Mouse (Mus musculus): ENCODE measurements at regions not wholly inside any gene's neighbourhood (a gene's known extent, or its start where the extent isn't known, plus 50 kb on each side); places are given as distances from the start of the nearest gene placed in this dataset.
"Not testable (repeated sequence)": the region's sequence is repeated elsewhere in the genome, so short reads cannot be mapped to it uniquely, and the experiment has no call there.

GRCm38 (mm10) chr13:5605418-5605817 is 255.9 kb upstream of the Klf6 start:
- no peak for DNase-seq (ENCODE audit: low read depth, low spot score)

GRCm38 (mm10) chr13:5607462-5607861 is 253.8 kb upstream of the Klf6 start:
- no peak for DNase-seq (ENCODE audit: low read depth, low spot score)

DNA sequence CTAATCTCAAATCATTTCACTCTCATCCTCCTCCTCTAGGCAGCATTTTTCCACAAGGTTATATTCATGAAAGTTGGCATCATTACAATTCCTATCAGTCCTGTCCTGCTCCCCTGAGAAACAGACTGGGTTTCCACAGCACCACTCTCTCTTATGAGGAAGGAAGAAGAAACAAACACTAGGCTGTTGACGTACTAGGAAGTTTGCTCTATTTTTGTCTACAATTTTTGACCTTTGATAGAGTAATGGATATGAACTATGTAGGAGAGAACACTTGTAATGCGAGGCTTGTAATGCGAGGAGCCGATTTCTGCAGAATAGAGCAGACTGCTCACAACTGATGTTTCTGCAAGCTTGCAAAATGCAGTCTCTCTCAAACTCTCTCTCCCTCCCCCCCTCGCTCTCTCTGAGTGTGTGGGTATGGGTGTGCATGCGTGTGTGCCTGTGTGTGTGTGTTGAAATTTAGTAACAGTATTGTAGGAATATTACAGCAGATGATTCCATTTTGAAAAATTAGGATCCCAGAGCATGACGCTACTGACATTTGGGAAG is 247.0 kb upstream of the Klf6 start:
- DNase-seq (ENCODE audit: low read depth, low spot score) = no peak

DNA sequence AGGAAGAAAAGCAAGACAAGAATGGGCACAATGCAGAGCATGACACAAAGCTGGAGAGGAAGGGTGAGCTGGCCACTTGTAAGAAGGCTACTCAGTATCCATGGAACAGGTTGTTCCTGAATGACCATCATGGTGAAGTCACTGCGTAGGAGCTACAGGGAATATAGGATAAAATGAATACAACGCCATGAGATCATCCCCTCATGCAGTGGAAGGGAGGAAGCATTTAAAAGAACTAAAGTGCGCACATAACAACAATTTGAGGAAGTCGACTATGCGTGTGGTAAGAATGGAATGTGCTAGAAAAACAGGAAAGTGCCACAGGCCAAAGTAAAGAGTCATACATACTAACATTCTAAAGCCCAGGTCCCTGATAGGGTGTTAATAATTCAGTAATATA is 246.4 kb upstream of the Klf6 start:
- no peak for DNase-seq (ENCODE audit: low read depth, low spot score)

GRCm38 (mm10) chr13:5615327-5615726 is 246.0 kb upstream of the Klf6 start:
- DNase-seq (ENCODE audit: low read depth, low spot score) = no peak

- no peak for DNase-seq (ENCODE audit: low read depth, low spot score)
Measured at GRCm38 (mm10) chr13:5628124-5628523, 233.2 kb upstream of the Klf6 start.

GRCm38 (mm10) chr13:5634960-5635359 is 226.3 kb upstream of the Klf6 start:
- no peak for DNase-seq (ENCODE audit: low read depth, low spot score)

DNA sequence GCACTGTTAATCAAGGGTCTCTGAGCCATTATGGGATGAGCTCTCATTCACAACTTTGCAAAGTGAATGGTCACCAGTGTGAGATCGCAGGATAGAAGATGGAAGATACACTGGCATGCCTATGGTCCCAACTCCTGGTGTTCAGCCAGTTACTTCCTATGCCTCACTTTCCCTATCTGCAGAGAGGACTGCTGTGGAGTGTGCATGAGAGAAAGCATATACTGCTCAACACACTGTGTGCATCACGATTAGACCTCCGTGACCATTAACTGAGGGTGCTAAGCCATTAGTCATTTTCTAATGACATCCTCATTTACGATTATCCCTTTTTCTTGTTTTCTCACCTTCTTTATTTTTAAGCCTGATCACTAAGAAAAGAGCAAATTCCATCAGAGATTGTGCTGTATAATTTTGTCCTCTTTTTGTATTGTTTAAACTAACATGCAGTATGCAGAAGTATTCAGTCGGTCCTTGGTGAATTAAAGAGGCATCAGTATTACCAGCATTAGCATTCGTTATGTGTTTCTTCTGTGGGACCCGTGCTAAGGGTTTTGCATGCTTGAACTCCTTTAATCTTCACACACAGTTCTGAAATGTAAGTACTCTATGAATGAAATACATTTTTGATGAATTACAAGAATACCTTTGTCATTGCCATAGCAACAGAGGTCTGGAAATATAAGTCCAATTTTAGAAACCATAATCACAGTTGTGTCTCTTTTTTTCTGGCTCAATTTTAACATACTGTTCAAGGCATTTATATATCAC is 219.4 kb upstream of the Klf6 start:
- peak; percentile 33 for DNase-seq (ENCODE audit: low read depth, low spot score)

DNA sequence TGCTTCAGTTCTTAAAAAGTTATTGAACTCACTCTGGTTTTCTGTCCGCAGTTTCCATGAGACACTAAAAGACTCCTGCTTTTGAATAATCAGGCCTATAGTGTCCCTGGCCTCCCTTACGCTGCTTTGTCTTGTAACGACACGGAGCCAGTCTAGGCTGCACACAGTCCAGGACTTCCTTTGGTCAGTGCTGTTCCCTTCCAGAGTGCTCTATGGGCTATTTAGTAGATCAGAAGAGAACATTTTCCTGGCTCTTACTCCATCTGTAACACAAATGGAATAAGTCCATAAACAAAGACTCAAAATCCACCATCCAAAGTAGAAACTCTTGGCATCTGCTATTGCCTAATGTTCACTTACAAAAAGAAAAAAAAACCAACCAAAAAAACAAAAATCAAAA is 213.0 kb upstream of the Klf6 start:
- no peak for DNase-seq (ENCODE audit: low read depth, low spot score)

- DNase-seq (ENCODE audit: low read depth, low spot score) = no peak
Measured at GRCm38 (mm10) chr13:5657556-5657955, 203.7 kb upstream of the Klf6 start.

GRCm38 (mm10) chr13:5666235-5667007 is 194.9 kb upstream of the Klf6 start:
- DNase-seq (ENCODE audit: low read depth, low spot score) = no peak

GRCm38 (mm10) chr13:5675668-5676067 is 185.6 kb upstream of the Klf6 start:
- no peak for DNase-seq (ENCODE audit: low read depth, low spot score)

DNA sequence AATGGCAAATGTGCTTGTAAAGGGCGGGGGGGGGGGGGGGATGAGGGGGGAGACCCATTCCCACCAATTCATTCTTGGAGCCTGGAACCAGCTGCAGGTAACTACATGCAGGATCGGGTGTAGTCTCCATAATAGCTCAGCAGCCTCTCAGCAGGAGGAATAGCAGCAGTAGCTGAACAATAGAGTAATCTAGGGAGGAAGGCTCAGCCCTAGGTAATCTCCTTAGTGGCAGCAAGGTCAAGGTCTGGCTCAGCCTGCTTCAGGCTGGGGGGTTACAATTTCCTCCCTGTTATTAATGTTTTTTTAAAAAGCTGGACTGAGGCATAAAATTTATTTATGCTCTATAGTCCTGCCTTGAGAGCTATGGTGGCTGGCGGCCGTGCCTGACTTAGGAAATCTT is 171.2 kb upstream of the Klf6 start:
- DNase-seq (ENCODE audit: low read depth, low spot score) = no peak

GRCm38 (mm10) chr13:5690680-5691079 is 170.6 kb upstream of the Klf6 start:
- DNase-seq (ENCODE audit: low read depth, low spot score) = not testable (repeated sequence)

DNA sequence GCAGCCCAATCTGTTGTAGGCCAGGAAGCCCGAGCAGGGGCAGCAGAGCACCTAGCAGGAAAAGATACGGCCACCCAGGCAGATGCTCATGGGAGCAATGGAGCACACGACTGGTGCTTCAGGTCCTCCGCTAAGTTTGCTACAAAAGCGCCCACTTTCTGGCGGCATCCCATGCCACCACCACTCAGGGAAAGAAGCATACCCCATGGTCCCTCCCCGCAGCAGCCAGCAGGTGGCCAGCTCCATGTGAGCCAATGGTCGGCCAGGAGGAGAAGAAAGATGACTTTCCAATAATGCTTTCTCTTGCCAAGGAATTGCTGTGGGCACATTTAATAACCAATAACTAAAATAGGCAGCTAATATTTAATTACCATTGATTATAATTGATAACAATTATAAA is 166.7 kb upstream of the Klf6 start:
- DNase-seq (ENCODE audit: low read depth, low spot score) = no peak

DNA sequence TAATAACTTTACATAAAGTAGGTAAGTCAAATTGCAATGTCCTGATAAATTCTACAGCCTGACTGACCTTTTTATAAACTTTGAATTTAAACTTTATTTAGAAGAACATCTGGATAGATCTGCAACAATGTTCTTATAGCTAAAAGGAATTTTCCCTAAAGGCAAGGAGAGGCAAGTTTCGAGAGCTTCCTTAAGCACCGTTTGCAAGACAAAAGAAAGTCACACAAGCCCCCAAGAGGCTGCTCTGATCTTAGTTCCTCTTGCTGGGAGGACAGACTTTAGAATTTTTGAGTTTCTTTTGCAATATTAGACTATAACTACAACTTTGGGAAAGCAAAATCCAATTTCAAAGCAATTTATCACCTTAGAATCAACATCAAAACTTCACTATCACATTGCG is 165.7 kb upstream of the Klf6 start:
- not testable (repeated sequence) for DNase-seq (ENCODE audit: low read depth, low spot score)

GRCm38 (mm10) chr13:5696377-5696776 is 164.9 kb upstream of the Klf6 start:
- no peak for DNase-seq (ENCODE audit: low read depth, low spot score)

DNA sequence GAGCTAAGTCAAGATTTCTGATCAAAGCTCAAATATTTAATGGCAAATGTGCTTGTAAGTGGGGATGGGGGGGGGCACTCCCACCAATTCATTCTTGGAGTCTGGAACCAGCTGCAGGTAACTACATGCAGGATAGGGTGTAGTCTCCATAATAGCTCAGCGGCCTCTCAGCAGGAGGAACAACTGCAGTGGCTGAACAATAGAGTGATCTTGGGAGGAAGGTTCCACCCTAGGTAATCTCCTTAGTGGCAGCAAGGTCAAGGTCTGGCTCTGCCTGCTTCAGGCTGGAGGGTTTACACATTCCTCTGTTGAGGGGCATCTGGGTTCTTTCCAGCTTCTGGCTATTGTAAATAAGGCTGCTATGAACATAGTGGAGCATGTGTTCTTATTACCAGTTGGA is 164.0 kb upstream of the Klf6 start:
- not testable (repeated sequence) for DNase-seq (ENCODE audit: low read depth, low spot score)

DNA sequence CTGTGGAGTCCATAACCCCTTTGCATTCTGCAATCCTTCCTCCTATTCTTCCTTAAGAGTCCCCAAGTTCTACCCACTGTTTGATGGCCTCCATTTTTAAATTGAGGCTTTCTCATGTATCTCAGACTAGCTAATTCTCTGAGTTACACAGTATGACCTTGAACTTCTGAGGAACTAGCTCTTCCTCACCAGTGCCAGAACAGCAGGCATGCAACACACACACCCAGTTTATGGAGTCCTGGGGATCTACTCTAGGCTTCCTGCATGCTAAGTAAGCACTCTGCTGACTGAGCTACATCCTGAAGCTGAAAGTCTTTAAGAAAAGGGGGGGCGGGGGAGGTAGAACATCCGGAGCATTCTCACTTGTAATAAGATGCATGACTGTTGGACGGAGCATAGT is 159.2 kb upstream of the Klf6 start:
- DNase-seq (ENCODE audit: low read depth, low spot score) = no peak

GRCm38 (mm10) chr13:5704991-5705390 is 156.3 kb upstream of the Klf6 start:
- no peak for DNase-seq (ENCODE audit: low read depth, low spot score)

GRCm38 (mm10) chr13:5711646-5712045 is 149.6 kb upstream of the Klf6 start:
- DNase-seq (ENCODE audit: low read depth, low spot score) = no peak

DNA sequence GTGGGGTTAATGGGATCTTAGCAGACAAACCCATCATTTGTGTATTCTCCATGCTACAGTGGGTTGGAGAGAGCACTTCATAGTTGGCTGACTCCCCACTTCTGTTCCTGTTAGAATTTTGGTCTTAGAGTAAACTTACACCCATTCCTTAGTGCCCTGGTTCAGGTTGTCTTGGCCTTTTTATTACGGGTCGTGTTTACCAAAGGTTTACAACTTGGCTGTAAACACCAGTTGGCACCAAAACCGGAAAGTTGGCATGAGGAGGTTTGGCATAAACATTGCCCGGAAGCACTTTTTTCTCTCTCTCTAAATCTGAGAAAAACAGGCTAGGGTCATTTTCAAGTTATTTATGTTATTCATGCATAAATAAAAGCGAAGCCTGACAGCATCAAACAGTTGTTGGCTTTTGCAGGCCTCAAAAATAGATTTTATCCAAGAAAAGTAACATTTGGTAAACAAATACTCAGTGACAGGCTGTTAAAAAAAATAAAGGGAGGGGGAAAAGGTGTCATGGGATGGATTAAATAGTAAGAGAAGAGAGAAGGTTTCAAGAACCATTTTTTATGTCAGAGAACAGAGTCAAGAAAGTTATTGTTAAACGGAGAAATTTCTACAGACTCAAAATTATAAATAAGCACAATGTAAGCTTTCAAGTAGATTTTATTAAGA is 148.0 kb upstream of the Klf6 start:
- no peak for DNase-seq (ENCODE audit: low read depth, low spot score)
